Mouse (Mus musculus) left cerebral cortex, postnatal 4 days (tissue): ENCODE measurements around the gene Ccnh. TPM values are rescaled to one million over a fixed set of nuclear protein-coding genes. Genes with fewer than 3 reads are reported as not detected.
A peak's percentile ranks its signal among the peaks of the same experiment; 100 is the strongest.
"Not testable (repeated sequence)": the region's sequence is repeated elsewhere in the genome, so short reads cannot be mapped to it uniquely, and the experiment has no call there.

Source experiments
- DNase-seq: peaks from one replicate; pipeline ENCODE4 v3.0.0-alpha.2; 2022
- intact Hi-C: fragments of 180-260 bp; cut with DNase I; formaldehyde crosslinking; loops from one replicate; pipeline ENCODE4 v1.15.1; 2025
- total RNA-seq, 2 experiments: library from RNA; stranded (reverse); gene quantifications; 2 replicates each; pipeline ENCODE4 v1.2.3; 2021

The Ccnh gene
- 10 to 100 TPM; 46.1 to 49.0 TPM for total RNA-seq

GRCm38 (mm10) chr13:85188903-85189643, at the start of gene Ccnh:
Ccnh (plus strand) TSS chr13:85189408.
- peak; percentile 95 for DNase-seq
- intact Hi-C loops: no loop called here

- DNase-seq, intact Hi-C loops: not testable (repeated sequence)
Measured at GRCm38 (mm10) chr13:85143361-85143760, 45.8 kb upstream of the Ccnh start.

DNA sequence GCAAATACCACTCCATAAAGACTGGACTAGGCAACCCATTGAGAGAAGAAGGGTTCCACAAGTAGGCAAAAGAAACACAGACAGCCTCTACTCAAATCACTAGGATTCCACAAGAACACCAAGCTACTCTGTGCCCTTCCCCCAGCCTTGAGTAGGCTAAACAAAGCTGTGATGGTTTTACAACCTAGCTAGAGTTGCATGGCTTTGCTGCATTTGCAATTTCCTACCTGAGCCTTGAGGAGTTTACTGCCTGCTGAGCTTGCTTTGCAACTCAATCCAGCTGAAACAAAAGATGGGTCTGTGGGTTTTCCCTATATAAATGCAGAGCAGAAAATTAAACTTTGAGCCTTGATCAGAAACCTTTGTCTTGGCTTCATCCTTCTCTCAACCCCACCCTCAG, 42.7 kb upstream of the Ccnh start:
- intact Hi-C loops: no loop called here
- DNase-seq: no peak

DNA sequence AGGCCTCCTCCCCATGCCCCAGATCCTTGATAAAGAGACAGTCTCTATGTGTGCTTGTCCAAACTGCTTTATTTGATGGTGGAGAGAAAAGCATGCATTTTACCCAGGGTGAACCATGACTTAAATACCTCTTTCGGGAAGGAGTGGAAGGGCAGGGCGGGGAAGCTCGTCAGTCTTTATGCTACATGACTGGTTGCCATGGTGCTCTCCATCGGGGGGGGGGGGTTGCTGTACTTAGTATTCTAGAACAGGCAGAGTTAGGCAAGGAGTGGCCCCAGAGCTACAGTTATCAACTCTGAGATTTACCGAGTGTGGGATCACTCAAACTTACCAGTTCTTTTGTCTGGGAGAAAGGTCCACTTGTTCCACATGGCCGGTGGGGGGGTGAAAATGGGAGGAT, 34.5 kb upstream of the Ccnh start:
- intact Hi-C loops: no loop called here
- no peak for DNase-seq

DNA sequence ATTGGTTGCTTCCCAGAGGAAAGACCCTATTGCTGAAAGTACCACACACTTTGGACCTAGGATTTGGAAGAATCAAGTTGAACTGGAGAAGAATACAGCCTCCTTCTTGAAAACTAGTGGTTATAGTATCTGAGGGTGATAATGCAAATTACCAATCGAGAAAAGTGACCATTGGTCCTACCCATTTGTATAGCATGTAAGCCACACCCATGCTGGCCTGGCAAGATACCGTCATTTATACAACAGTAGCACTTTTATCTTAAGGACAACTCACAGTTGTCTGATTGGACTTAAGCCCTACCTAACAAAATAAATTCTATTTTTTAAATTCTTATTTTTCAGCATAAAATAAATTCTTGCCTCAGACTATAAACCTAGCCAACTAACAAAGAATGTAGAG, 29.2 kb upstream of the Ccnh start:
- no peak for DNase-seq
- intact Hi-C loops: loop anchor here (5.0 to 10.0 kb wide), 2 partner anchors 398 to 815 kb away; no protein-coding TSS in a partner anchor

DNA sequence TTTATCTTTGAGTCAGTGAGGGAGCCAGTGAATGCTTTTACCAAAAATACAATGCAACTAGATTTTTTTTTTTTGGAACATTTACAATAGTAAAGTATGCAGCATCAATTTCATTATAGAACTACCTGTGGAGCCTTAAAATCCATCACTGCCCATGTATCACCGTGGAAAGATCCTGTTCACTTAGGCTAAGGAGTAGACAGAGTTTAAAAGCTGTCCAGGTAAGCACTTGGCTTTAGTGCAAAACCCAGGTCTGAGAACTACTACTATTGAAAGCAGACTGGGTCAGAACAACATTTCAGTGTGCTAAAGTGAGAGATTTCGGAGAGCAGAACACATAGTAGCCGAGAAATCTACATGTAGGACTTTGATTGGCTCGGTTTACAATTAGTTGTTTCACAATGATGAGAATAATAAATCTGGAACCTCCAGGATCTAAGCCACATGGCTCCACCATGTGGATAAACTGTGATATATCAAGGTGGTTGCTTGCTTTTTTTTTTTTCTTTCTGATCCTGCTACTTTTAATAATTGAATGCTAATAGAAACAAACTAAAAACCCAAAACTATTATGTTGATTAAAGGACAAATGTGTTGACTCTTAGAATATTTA, 24.6 kb upstream of the Ccnh start:
- intact Hi-C loops: loop anchor here (5.0 to 10.0 kb wide), 3 partner anchors 212 to 820 kb away; no protein-coding TSS in a partner anchor
- no peak for DNase-seq

DNA sequence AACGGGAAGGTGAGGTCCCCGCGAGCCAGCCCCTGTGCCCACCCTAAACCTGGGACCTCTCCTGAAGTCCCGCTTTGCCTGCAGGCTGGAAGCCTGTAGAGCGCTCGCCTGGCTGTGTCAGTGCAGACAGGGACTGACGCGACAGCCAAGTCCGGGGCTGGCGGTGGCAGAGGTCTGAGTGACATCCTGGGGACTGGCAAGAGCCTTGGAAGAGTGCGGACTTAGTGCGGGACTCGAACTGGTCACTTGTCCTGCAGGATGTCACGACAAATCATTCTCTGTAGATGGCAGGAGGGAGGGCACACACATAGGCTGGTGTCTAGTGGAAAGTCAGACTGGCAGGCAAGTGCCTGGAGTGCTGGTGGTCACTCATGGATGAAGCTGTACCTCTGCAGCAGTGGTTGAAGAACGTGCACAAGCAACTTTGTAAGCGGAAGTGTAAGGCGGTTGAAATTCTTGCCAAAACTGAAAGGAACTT, 475 bp downstream of the Ccnh start:
- DNase-seq: no peak
- intact Hi-C loops: no loop called here

GRCm38 (mm10) chr13:85191253-85191652, 2.0 kb downstream of the Ccnh start:
- no peak for DNase-seq
- intact Hi-C loops: no loop called here

- DNase-seq: no peak
Measured at GRCm38 (mm10) chr13:85207493-85207892, 18.3 kb downstream of the Ccnh start.

GRCm38 (mm10) chr13:85208656-85209055, 19.4 kb downstream of the Ccnh start:
- DNase-seq: no peak

More at GRCm38 (mm10) chr13:85207493-85207892, 18.3 kb downstream of the Ccnh start:
- intact Hi-C loops: no loop called here

DNA sequence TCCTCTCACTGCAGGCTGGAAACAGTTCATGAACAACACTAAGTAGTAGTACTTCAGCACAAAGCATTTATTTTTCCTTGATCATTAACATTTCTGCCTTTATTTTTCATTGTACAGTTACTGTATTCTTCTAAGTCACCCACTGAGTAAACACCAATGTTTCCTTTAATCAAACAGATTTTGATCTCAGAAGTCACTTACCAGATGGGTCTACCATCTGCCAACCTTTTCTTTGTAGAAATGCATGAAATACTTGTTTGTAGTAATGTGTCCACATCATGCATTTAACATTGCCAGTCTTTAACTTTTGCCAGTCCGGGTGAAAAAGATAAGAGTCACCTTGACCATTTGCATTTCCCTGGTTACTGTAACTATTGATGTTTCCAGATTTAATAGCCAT, 21.1 kb downstream of the Ccnh start:
- DNase-seq: no peak
- intact Hi-C loops: no loop called here

More at GRCm38 (mm10) chr13:85208656-85209055, 19.4 kb downstream of the Ccnh start:
- intact Hi-C loops: no loop called here

- intact Hi-C loops: no loop called here
- no peak for DNase-seq
Measured at GRCm38 (mm10) chr13:85218656-85219055, 29.4 kb downstream of the Ccnh start.

GRCm38 (mm10) chr13:85238760-85239159, 49.6 kb downstream of the Ccnh start:
- no peak for DNase-seq
- intact Hi-C loops: no loop called here

Other genes starting within 250 kb of the Ccnh start
- 10 to 100 TPM; 94.3 to 99.6 TPM for gene Rasa1, start 99.7 kb downstream of the Ccnh start, total RNA-seq